Mouse (Mus musculus) testis, adult 2 months (tissue): Measurements from ENCODE around the gene 1700001P01Rik.

Experiments
- CTCF ChIP-seq: fragments of 200-500 bp; IDR thresholded peaks from 2 replicates; pipeline ENCODE4 v1.5.1; 2012; ENCODE audit warnings: low read depth, mild to moderate bottlenecking, inconsistent platforms, low read length, moderate library complexity; ENCODE audit not compliant: control insufficient read depth, insufficient read depth, insufficient replicate concordance
- POLR2A ChIP-seq: fragments of 200-500 bp; IDR thresholded peaks from 2 replicates; pipeline ENCODE4 v1.6.1; 2012; ENCODE audit warnings: low read depth, mild to moderate bottlenecking, inconsistent platforms, low read length, moderate library complexity; ENCODE audit not compliant: control insufficient read depth

DNA sequence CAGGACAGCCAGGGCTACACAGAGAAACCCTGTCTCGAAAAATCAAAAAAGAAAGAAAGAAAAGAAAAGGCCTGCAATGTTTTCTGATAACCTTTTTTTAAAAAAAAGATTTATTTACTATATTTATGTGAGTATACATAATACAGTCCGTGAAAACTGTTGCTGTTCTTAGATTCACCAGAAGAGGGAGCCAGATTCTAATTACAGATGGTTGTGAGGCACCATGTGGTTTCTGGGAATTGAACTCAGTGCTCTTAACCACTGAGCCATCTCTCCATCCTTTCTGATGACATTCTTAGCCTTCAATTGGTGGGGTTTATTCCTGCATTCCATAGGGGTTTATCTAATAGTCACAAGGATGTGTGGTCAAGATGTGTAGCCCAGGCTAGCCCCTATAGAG lies 17.4 kb upstream of the 1700001P01Rik start:
- TF ChIP-seq CTCF (no peak), POLR2A (no peak)
